Mouse (Mus musculus): ENCODE measurements around the gene Tspo. TPM values are rescaled to one million over a fixed set of nuclear protein-coding genes. Genes with fewer than 3 reads are reported as not detected.

Tspo gene
- total and polyA plus RNA-seq, 3 experiments = 66.5 to 80.0 TPM; not detected in 1

DNA sequence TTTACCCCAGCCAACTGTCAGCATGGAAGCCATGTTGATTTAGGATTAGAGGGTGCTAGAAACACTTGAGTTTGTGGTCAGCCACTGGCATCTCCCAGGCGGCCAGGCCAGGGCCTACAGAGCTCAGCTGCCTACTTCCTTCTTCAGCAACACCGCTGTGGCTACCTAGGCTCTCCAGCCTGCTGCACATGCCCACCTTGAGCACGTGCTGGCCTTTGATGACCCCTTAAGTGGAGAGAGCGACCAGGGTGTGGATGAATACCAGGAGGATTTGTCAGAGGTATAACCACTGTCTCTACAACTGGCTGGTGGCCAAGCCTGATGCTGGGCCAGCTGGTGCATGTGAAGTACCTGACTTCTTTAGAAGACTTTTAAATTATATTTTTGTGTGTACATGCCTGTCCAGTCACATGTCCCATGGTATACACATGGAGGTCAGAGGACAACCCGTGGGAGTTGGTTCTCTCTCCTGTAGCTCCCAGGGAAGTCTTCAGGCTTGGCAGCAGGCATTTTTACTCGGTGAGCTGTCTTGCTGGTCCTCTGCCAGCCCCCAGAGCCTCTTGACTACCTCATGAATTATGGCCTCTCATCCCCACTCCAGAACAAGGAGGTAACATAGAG lies 11.4 kb downstream of the Tspo start:
- 0 out of 4 replicates have a peak, but pooled peaks cover 0 to 2% of the 10 kb centered on the region in 2 experiments for H3K4me1 ChIP-seq (ENCODE audit: control insufficient read depth in 1 of 2, insufficient read depth in 2 of 2, low read length in 2 of 2)
- TF ChIP-seq ETS1 (IDR thresholded peaks at IDR 0.05; ENCODE audit: low read depth, low read length) = no peak
- no peak for TF ChIP-seq UBTF (IDR thresholded peaks at IDR 0.05; ENCODE audit: borderline replicate concordance, insufficient read depth, low read depth, low read length)
- TF ChIP-seq GABPA (IDR thresholded peaks at IDR 0.05; ENCODE audit: low read depth, low read length) = no peak
- TF ChIP-seq ZNF384 (IDR thresholded peaks at IDR 0.05; ENCODE audit: low read depth, low read length) = no peak
- no peak for TF ChIP-seq ELF1 (IDR thresholded peaks at IDR 0.05; ENCODE audit: low read depth, low read length)
- TF ChIP-seq HCFC1 (IDR thresholded peaks at IDR 0.05; ENCODE audit: low read depth, low read length) = no peak
- TF ChIP-seq TCF12 (IDR thresholded peaks at IDR 0.05; ENCODE audit: low read depth, low read length) = no peak
- no peak for TF ChIP-seq NELFE (IDR thresholded peaks at IDR 0.05; ENCODE audit: low read depth, low read length)
- no peak for TF ChIP-seq CHD2 (IDR thresholded peaks at IDR 0.05; ENCODE audit: low read length)
- TF ChIP-seq CTCF (IDR thresholded peaks at IDR 0.05 in 2 of 3, conservative IDR thresholded peaks at IDR 0.05 in 1 of 3; ENCODE audit: control insufficient read depth in 1 of 3, insufficient read depth in 1 of 3, low read depth in 2 of 3, low read length in 3 of 3, poor library complexity in 1 of 3, severe bottlenecking in 1 of 3) = no peak
- TF ChIP-seq ZC3H11A (IDR thresholded peaks at IDR 0.05; ENCODE audit: low read depth, low read length) = no peak
- no peak for TF ChIP-seq USF2 (IDR thresholded peaks at IDR 0.05; ENCODE audit: borderline replicate concordance in 1 of 2, insufficient read depth in 1 of 2, low read depth in 1 of 2, low read length in 2 of 2)
- no peak for TF ChIP-seq MYB (IDR thresholded peaks at IDR 0.05; ENCODE audit: low read depth, low read length)
- TF ChIP-seq POLR2A (IDR thresholded peaks at IDR 0.05; ENCODE audit: control insufficient read depth in 1 of 2, insufficient read depth in 1 of 2, low read depth in 1 of 2, low read length in 2 of 2, poor library complexity in 1 of 2) = no peak
- no peak for TF ChIP-seq CHD1 (IDR thresholded peaks at IDR 0.05; ENCODE audit: low read depth, low read length)
- no peak for TF ChIP-seq KAT2A (conservative IDR thresholded peaks at IDR 0.05; ENCODE audit: low read depth, low read length)
- no peak for TF ChIP-seq MAFK (IDR thresholded peaks at IDR 0.05; ENCODE audit: borderline replicate concordance, low read depth, low read length)
- no peak for TF ChIP-seq RAD21 (IDR thresholded peaks at IDR 0.05; ENCODE audit: low read depth, low read length)
- TF ChIP-seq RCOR1 (IDR thresholded peaks at IDR 0.05; ENCODE audit: low read depth, low read length) = no peak
- no peak overlapping the region for H3K4me3 ChIP-seq (ENCODE audit: control insufficient read depth in 1 of 2, insufficient read depth in 1 of 2, low read depth in 2 of 2, low read length in 2 of 2)
- H3K27ac ChIP-seq (ENCODE audit: control insufficient read depth, low read depth, low read length) = no peak overlapping the region
- H3K27me3 ChIP-seq (ENCODE audit: control insufficient read depth in 1 of 2, insufficient read depth in 2 of 2, low read length in 2 of 2) = no peaks in the 10 kb centered on the region
- no peaks in the 10 kb centered on the region for H3K79me2 ChIP-seq (ENCODE audit: control insufficient read depth, insufficient read depth, low read length, poor library complexity)
- H3K9ac ChIP-seq (ENCODE audit: control insufficient read depth, low read depth, low read length, poor library complexity, severe bottlenecking) = no peak overlapping the region
- peaks cover 0 to 2% of the 10 kb centered on the region in 2 experiments; a peak in 1 of 4 replicates for H3K36me3 ChIP-seq (ENCODE audit: control insufficient read depth in 1 of 2, insufficient read depth in 2 of 2, low read length in 2 of 2)
- H3K9me3 ChIP-seq (replicated peaks; ENCODE audit: insufficient read depth, low read length) = no peaks in the 10 kb centered on the region
- DNase-seq (ENCODE audit: low read depth, low spot score) = no peak

DNA sequence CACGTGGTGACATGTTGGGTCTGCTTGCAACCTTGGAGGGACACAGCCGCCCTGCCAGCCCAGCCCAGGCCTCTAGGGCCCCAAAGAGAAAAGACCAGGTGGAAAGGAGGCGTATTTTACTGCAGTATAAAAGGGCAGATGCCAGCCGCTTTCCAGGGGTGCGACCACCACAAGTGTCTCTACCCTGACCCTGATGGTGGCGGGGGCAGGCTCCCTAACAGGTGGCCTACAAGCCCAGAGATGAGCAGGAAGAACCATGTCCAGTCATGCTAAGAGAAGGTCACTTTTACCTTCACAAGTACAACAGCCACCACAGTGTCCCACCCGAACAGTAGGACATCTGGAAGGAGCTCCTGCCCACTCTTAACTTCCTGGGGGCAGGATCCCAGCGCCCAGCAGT lies 12.2 kb downstream of the Tspo start:
- H3K9me3 ChIP-seq (replicated peaks; ENCODE audit: insufficient read depth, low read length) = no peaks in the 10 kb centered on the region
- DNase-seq (ENCODE audit: low read depth, low spot score) = no peak
- no peak for TF ChIP-seq USF2 (IDR thresholded peaks at IDR 0.05; ENCODE audit: borderline replicate concordance in 1 of 2, insufficient read depth in 1 of 2, low read depth in 1 of 2, low read length in 2 of 2)
- no peak for TF ChIP-seq ETS1 (IDR thresholded peaks at IDR 0.05; ENCODE audit: low read depth, low read length)
- TF ChIP-seq NRF1 (IDR thresholded peaks at IDR 0.05; ENCODE audit: insufficient read depth, low read depth, low read length, poor library complexity, severe bottlenecking) = no peak
- no peak for TF ChIP-seq BHLHE40 (IDR thresholded peaks at IDR 0.05; ENCODE audit: borderline replicate concordance, low read depth, low read length)
- no peak for TF ChIP-seq MXI1 (IDR thresholded peaks at IDR 0.05; ENCODE audit: low read depth, low read length)
- no peak for TF ChIP-seq ZKSCAN1 (IDR thresholded peaks at IDR 0.05; ENCODE audit: low read depth, low read length)
- no peak for TF ChIP-seq MAX (IDR thresholded peaks at IDR 0.05; ENCODE audit: low read length)
- TF ChIP-seq MEF2A (IDR thresholded peaks at IDR 0.05; ENCODE audit: extremely low read depth, insufficient replicate concordance, low read depth, low read length, poor library complexity, severe bottlenecking) = no peak
- TF ChIP-seq MYC (IDR thresholded peaks at IDR 0.05; ENCODE audit: low read depth, low read length) = no peak
- TF ChIP-seq KAT2A (conservative IDR thresholded peaks at IDR 0.05; ENCODE audit: low read depth, low read length) = no peak
- no peaks in the 10 kb centered on the region for H3K79me2 ChIP-seq (ENCODE audit: control insufficient read depth, insufficient read depth, low read length, poor library complexity)
- H3K4me1 ChIP-seq (ENCODE audit: control insufficient read depth in 1 of 2, insufficient read depth in 2 of 2, low read length in 2 of 2) = no peaks in the 10 kb centered on the region
- no peak overlapping the region for H3K4me3 ChIP-seq (ENCODE audit: control insufficient read depth in 1 of 2, insufficient read depth in 1 of 2, low read depth in 2 of 2, low read length in 2 of 2)
- H3K27me3 ChIP-seq (ENCODE audit: control insufficient read depth in 1 of 2, insufficient read depth in 2 of 2, low read length in 2 of 2) = no peaks in the 10 kb centered on the region
- no peak overlapping the region for H3K27ac ChIP-seq (ENCODE audit: control insufficient read depth, low read depth, low read length)
- peaks cover 0 to 2% of the 10 kb centered on the region in 2 experiments; a peak in 1 of 4 replicates for H3K36me3 ChIP-seq (ENCODE audit: control insufficient read depth in 1 of 2, insufficient read depth in 2 of 2, low read length in 2 of 2)
- H3K9ac ChIP-seq (ENCODE audit: control insufficient read depth, low read depth, low read length, poor library complexity, severe bottlenecking) = no peak overlapping the region

Measured in MEL (cell line).